Mouse (Mus musculus) lung, postnatal 36 days (tissue): Measurements from ENCODE around the gene Alox8.

Experiments
- DNase-seq: peaks from one replicate; pipeline ENCODE4 v3.0.0; 2022; ENCODE audit warnings: mixed read lengths

The Alox8 gene

GRCm38 (mm10) chr11:69197743-69198142 is at the start of gene Alox8:
Gene Alox8 (minus strand): TSS chr11:69197843.
- no peak for DNase-seq

DNA sequence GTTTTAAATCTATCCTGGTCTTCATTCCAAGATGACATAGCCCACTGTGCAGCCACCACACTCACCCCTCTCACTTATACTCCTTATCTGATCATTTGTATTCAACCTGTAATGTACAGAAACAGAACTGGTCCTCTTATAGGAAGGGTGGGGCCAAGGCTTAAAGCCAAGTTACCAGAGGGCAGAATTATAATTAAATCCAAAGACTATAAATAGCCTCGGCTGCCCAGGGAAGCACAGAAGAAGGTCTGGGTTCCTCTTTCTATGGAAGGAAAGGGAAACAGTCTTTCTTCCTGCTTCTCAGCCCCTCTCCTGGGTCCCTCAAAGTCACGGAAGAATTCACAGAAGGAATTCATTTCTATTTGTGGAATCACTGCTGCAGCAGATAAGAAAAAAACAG is 48.0 kb upstream of the Alox8 start:
- peak; percentile 19 for DNase-seq

- peak; percentile 69 for DNase-seq
Measured at GRCm38 (mm10) chr11:69244911-69245310, 47.3 kb upstream of the Alox8 start.

GRCm38 (mm10) chr11:69236926-69237260 is 39.2 kb upstream of the Alox8 start, which contains the start of gene Gucy2e:
Gene Gucy2e (minus strand): TSS chr11:69237036.
- no peak for DNase-seq

- DNase-seq: no peak
Measured at GRCm38 (mm10) chr11:69236061-69236925, 38.6 kb upstream of the Alox8 start.

DNA sequence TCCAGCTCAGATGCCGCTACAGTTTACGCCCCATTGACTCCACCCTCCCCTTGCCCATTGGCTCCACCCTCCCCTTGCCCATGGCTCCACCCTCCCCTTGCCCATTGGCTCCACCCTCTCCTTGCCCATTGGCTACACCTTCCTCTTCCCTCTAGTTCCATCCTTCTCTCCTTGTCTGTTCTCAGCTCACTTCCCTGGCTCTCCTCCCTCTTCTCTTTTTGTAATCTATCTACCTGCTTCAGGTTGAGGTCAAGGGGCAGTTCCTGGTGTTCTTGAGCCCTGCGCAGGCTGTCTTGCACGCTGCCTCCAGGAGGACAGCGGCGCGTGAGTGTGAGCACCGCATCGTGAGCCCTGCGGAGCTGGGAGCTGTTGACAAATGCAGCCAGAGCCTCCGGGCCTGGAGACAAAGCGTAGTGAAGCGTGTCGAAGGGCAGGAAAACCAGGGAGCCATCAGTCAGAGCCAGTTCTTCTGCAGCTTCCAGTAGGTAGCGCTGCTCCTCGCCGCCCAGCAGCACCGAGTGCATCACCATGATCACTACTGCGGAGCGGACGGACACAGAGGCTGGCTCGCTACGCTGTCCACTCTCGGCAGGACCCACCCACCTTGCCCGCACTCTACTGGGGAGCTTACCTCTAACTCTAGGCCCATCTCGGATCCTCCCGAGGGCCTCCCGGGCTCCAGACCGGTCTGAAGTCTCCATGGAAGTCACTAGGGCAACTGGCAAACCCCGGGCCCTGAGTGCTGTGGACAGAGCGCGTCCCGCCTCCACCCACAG is 37.8 kb upstream of the Alox8 start:
- DNase-seq: peak; percentile 84

DNA sequence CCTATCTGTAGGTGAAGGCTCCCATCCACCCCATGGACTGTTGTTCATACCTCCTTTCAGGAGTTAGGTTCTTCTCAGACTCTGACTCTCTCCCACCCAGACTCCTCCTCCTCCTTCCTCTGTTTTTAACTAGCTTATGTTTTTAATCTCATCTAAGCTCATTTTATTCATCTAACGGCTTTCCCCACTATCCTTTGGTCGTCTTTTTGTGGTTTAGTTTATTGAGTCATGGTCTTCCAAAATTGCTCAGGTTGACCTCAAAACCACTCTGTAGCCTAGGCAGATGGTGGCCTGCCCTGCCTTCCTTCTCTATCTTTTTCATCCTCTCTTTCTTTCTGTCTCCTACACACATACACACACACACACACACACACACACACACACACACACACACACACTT is 35.5 kb upstream of the Alox8 start:
- no peak for DNase-seq

DNA sequence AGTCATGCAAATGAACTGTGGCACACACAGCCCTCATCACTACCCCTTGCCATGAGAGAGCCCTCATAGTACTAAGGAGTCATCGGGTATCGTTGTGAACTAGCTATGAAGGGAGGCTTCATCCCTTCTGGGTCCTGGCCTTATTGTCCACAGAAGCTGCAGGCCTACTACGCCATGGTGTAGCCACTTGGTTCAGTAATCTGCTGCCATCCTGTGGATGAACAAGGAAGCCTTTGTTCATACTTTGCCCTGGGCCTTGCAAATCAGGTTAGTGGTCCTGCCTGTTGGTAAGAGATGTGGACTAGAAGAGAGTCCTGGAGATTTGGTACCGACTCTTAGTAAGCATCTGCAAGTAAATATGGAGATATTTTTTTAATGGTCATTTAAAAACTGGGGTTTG is 32.8 kb upstream of the Alox8 start:
- DNase-seq: no peak

GRCm38 (mm10) chr11:69225715-69226114 is 28.1 kb upstream of the Alox8 start:
- DNase-seq: no peak

DNA sequence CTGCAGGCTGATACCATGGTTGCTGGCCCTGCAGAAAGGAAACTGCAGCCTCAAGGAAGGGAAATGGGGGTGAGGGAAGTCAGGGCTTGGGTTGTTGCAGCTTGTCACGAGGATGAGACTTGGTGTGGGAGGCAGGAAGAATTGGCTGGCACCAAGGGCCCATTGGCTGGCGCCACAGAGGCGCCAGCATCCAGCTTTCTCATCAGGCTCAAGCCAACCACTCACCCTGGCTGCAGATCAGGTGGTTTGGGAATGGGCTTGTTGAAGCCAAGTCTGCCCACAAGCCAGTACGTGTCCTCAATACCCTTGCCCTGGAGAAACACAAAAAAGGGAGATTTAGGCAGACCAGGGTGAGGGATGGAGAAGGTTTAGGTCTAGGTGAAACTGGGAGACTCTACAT is 25.5 kb upstream of the Alox8 start:
- DNase-seq: no peak

DNA sequence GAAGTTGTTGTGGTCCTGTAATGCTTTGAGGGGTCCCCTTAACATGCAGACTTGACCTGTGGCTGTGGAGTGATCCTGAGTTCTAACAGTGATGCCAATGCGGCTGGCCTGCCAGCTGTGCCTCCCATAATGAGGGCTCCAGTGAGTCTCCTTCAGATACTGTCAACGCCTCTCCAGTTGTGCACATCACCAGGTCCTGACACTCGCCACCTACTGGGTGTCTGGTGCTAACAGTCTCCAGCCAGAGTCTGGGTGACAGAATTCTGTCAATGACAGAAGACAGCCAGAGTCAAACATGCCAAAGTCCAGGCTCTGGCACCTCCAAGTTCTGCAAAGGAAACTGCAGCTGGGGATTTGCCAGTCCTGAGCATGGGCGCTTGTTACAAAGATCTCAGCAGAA is 23.4 kb upstream of the Alox8 start:
- DNase-seq: no peak

GRCm38 (mm10) chr11:69218661-69219060 is 21.0 kb upstream of the Alox8 start:
- no peak for DNase-seq

- DNase-seq: no peak
Measured at GRCm38 (mm10) chr11:69217411-69217810, 19.8 kb upstream of the Alox8 start.

- no peak for DNase-seq
Measured at GRCm38 (mm10) chr11:69211431-69211830, 13.8 kb upstream of the Alox8 start.

- DNase-seq: no peak
Measured at GRCm38 (mm10) chr11:69202469-69203230, 5.0 kb upstream of the Alox8 start.

GRCm38 (mm10) chr11:69200231-69200630 is 2.6 kb upstream of the Alox8 start:
- DNase-seq: no peak

GRCm38 (mm10) chr11:69199251-69199650 is 1.6 kb upstream of the Alox8 start:
- DNase-seq: no peak

DNA sequence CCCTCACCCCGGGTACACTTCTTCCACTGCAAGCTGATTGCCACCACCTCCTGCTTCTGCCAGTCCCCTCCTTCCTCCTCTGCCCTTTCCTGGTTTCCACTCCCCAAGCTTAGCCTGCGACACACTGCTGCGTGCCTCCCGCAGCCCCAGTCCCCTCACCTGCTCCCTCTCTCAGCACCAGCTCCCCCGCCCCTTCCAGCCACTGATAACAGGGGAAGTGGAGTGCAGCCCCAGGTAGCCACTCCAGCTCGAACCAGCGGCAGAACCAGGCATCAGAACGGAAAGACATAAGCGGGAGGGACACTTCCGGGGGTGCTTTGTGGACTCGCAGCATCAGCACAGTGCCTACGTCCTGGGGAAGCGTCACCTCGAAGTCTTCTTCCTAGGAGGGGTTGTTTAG is 449 bp downstream of the Alox8 start:
- no peak for DNase-seq

GRCm38 (mm10) chr11:69196766-69197165 is 877 bp downstream of the Alox8 start:
- DNase-seq: no peak

DNA sequence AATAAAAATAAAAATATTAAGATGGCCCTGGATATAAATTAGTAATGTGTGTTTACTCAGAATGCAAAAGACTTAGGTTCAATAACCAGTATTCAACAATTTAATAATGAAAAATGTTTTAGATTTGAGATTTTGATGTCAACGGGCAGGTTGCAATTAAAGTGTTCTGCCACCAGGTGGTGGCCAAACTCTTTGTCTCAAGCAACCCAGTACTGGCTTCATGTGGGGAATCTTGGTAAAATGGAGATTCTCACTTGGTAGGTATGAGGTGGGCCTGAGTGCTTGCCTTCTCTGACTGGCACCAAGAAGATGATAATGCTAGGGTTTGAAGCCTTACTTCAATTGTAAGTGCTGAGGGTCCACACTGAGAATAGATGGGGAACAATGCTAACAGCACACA is 4.8 kb downstream of the Alox8 start:
- peak; percentile 30 for DNase-seq

- no peak for DNase-seq
Measured at GRCm38 (mm10) chr11:69185936-69186335, 11.7 kb downstream of the Alox8 start.

- no peak for DNase-seq
Measured at GRCm38 (mm10) chr11:69185031-69185430, 12.6 kb downstream of the Alox8 start.

DNA sequence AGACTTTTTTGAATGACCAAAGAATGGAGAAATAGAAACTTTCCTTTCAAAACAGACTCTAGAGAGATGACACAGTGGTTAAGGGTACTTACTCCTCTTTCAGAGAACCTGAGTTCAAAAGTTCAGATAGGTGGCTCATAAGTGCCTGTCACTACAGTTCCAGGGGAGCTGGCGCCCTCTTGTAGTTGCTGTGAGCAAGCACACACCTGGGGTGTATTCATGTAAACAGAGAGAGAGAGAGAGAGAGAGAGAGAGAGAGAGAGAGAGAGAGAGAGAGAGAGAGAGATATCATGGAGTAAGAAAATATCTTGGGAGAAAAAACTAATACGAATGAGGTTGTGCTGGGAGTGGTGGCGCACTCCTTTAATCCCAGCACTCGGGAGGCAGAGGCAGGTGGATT is 17.5 kb downstream of the Alox8 start:
- no peak for DNase-seq
